Mouse (Mus musculus) lung, adult 10 weeks (tissue): ENCODE measurements around the gene Per2. TPM values are rescaled to one million over a fixed set of nuclear protein-coding genes. Genes with fewer than 3 reads are reported as not detected.

ENCODE experiments used
- polyA plus RNA-seq: library from polyadenylated mRNA; stranded (reverse); fragments of 350-450 nt; fragmentation: Illumina TruSeq; extraction: RNeasy Lipid Tissue Mini Kit (QIAGEN cat#74804); gene quantifications from one replicate; pipeline ENCODE4 v1.2.3, GENCODE M21; 2014; ENCODE audit warnings: low read depth, low replicate concordance; ENCODE audit not compliant: insufficient read depth

Gene Per2
- 2.2 TPM for polyA plus RNA-seq

DNA sequence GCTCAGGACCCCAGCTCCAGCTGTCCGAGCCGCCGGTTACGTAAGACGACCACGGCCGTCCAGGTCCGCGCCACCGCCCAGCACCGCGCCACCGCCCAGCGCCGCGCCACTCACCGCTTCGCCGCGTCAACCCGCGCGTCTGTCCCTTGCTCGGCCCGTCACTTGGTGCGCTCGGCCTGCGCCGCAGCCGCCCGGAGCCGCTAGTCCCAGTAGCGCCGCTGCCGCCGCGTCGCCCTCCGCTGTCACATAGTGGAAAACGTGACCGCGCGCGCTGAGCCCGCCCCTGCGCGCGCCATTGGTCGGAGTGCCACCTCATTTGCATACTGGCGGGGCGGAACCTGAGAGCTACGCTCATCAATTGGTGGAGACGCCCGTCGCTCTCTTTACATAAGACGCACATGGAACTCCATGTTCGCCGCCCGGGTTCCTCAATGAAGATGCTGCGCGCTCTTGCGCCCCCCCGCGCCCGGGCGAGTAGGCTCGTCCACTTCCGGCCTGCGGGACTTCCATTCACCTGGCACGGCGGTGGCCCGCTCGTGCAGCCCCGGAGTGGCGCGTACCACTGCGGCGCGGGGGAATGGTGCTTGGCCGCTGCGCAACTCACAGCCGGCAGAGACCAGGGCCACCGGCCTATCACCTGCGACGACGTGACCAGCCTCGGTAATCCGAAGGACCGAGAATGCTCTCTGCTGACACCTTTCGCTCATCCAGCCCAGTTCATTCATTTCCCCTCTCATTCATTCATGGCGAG is at the start of gene Per2:
Per2 (minus strand) TSS at position 266 of the 751 bp plus-strand sequence.

DNA sequence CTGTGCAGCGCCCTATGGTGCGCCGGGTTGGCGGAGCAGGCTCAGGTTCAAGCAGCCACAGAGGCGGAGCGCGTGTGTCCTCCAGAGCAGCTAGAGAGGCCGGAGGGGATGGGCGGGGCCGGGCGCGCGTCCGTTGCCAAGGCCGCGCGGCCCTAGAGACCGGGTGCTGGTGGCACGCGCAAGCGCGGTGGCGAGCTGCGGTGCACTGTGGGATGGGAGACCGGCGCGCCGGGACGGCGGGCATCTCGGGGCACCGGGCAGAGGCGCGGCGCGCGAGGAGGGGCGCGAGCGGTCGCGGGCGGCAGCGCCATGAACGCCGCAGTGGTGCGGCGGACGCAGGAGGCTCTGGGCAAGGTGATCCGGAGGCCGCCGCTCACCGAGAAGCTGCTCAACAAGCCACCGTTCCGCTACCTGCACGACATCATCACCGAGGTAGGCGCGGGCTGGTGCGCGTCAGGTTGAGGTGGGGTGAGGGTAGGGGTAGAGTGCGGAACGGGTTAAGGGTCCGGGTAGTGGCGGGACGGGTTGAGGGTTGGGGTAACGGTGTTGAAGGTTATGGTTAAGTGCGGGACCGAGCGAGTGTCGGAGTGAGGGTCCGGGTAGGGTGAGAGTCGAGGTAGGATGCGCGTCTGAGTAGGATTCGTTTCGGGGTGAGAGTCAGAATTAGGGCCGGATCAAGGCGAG is 35.5 kb upstream of the Per2 start, which contains the start of gene Traf3ip1:
Traf3ip1 (plus strand) TSS at position 191 of the 684 bp plus-strand sequence.

DNA sequence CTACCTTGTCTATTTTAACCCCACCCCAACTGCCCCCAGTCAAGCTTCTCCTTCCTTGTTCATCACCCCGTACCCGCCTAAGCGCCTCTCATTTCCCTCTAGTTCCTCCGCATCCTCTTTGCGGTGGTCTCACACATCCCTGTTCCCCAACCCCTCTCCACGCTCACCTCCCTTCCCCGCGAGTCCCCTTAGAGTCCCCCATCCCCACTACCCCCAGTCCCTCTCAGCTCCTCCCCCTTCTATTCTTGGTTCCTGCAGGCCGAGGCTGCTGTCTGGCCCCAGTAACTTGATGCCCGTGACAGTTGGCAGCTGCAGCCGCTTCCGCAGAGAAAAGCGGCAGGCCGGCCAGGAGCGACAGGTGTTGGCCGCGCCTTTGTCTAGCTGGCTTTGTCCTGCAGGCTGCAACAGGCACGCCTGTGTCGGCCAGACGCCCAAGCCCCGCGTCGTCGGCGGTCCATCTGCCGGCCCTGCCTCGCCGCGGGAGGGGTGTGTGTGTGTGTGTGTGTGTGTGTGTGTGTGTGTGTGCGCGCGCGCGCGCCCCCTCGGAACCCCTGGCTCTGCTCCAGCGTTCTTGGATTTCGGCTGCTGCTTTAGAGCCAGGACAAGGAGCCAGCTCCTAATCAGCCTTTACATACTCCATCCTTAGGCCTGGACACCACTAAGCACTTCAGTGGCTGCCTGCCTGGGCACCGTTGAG is 45.1 kb downstream of the Per2 start, which contains the start of gene Hes6:
Hes6 (minus strand) TSS at position 141 of the 697 bp plus-strand sequence.

DNA sequence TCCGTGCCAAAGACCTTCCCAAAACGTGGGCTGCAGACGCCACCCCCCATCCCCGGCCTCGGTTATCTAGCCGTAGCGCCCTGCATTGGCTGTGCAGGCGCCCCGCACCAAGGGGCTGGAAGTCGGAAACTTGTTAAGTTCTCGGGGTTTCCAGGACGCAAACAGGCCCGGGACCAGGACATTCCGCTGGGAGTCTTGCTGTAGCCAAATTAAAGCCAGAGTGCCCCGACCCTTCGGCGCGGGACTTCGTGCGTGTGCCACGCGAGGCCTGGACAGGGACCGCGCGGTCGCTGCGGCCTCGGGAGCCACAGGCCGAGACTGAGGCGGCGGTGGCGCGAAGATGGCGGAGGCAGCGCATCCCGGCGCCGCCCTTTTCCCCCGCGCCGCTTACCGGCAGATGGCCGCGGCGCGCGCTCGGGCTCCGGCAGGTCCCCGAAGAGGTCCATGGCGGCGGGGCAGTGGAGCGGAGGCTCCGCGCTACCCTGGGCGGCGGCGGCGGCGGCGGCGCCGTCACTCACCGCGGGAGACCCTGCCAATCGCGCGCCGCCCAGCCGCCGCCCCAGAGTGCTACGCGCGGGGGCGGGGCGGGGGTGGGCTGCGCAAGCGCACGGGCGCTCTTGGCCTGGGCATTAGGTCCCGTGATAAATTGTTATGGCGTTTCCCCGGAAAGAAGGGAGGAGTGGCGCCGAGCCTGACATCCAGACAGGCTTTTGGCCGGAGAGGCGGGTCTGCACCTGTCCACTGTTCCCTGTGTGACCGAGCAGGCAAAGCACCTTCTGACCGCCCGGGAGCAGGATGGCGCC is 60.7 kb downstream of the Per2 start, which contains the start of gene Ilkap:
Ilkap (minus strand) TSS at position 556 of the 803 bp plus-strand sequence.

DNA sequence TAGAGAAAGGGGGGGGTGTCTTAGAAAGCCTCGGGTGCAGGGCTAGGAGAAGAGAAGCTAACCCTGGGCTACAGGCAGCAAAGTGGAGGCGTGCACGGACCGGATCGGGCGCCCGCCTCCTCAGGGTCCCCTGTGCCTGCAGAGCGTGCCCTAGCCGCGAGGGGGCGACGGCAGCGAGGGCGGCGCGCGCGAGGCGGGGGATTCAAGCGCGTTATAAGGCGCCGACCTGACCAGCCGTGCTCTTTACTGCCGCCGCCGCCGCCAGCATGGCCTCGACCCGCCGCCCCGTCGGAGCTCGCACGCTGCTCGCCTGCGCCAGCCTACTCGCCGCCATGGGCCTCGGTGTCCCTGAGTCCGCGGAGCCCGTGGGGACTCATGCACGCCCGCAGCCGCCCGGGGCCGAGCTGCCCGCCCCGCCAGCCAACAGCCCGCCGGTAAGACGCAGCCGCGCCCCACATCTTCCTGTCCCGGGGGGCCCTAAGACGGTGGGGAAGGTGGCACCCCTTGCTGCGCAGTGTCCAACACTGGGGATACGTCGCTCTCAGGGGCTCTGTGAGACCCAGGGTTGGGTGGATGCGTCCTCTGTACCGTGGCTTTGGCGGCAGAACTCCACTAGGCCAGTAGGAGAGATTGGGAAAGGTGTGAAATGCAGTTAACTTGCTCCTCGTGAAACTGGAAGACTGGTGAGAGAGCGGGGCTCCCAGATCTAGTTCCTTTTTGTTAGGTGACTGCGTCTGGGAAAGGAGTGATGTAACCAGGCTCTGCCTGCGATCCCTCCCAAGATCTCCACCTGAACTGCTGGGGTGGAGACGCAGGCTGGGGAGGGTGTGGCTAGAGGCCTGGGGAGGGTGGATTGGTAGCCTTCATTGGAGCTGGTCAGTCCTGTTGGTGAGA is 92.7 kb downstream of the Per2 start, which contains the start of gene Erfe:
Erfe (plus strand) TSS at position 216 of the 894 bp plus-strand sequence.

Other genes starting within 250 kb of the Per2 start
- 38.3 TPM for gene Ube2f, start 209.0 kb downstream of the Per2 start, polyA plus RNA-seq
- gene Scly, start 161.0 kb downstream of the Per2 start, polyA plus RNA-seq: 14.3 TPM
- gene Espnl, start 137.2 kb downstream of the Per2 start, polyA plus RNA-seq: 0.08 TPM
- 0.38 TPM for gene Klhl30, start 108.3 kb downstream of the Per2 start, polyA plus RNA-seq
- gene Erfe, start 92.9 kb downstream of the Per2 start, polyA plus RNA-seq: 0.11 TPM
- 67.9 TPM for gene Ilkap, start 60.5 kb downstream of the Per2 start, polyA plus RNA-seq
- gene Hes6, start 45.3 kb downstream of the Per2 start, polyA plus RNA-seq: 36.2 TPM
- gene Traf3ip1, start 35.3 kb upstream of the Per2 start, polyA plus RNA-seq: 17.5 TPM
- 6.1 TPM for gene Asb1, start 81.2 kb upstream of the Per2 start, polyA plus RNA-seq